Mouse (Mus musculus): Measurements from ENCODE around the gene Clec3a. TPM values are rescaled to one million over a fixed set of nuclear protein-coding genes. Genes with fewer than 3 reads are reported as not detected.

The Clec3a gene
- polyA plus RNA-seq, 1 experiment from 2014 or later: not detected

DNA sequence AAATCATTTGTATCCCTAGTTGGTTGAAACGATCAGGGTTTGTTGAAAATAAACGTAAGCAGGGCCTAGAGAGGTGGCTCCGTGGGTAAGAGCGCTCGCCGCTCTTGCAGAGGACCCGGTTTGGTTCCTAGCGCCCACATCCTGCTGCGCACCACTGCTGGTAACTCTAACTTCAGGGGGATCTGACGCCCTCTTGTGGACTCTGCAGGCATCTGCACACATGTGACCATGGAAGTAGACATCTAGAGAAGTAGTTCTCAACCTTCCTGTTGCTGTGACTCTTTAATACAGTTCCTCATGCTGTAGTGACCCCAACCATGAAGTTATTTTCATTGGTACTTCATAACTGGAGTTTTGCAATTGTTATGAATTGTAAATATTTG is 51.3 kb downstream of the Clec3a start:
- 87% methylated on average over 10 of the region's 10 CpGs for WGBS
- no peak overlapping the region for H3K4me3 ChIP-seq (replicated peaks; ENCODE audit: low read length)
- H3K4me1 ChIP-seq (replicated peaks; ENCODE audit: control insufficient read depth, insufficient read depth, low read length): 0 out of 2 replicates have a peak, but pooled peaks cover 4% of the 10 kb centered on the region
- 0 out of 2 replicates have a peak overlapping the region, but pooled peaks have one; percentile 24 for H3K4me2 ChIP-seq (replicated peaks)
- H3K36me3 ChIP-seq (replicated peaks; ENCODE audit: control insufficient read depth, insufficient read depth): no peaks in the 10 kb centered on the region
- no peak overlapping the region for H3K9ac ChIP-seq
- DNase-seq (ENCODE audit: low spot score) (no peak), ATAC-seq (ENCODE audit: low FRiP score) (no peak)
- no peak overlapping the region for H3K27ac ChIP-seq
- H3K27me3 ChIP-seq (ENCODE audit: control insufficient read depth, insufficient read depth, low read length): no peaks in the 10 kb centered on the region
- H3K9me3 ChIP-seq (ENCODE audit: control insufficient read depth, low read length): no peaks in the 10 kb centered on the region

DNA sequence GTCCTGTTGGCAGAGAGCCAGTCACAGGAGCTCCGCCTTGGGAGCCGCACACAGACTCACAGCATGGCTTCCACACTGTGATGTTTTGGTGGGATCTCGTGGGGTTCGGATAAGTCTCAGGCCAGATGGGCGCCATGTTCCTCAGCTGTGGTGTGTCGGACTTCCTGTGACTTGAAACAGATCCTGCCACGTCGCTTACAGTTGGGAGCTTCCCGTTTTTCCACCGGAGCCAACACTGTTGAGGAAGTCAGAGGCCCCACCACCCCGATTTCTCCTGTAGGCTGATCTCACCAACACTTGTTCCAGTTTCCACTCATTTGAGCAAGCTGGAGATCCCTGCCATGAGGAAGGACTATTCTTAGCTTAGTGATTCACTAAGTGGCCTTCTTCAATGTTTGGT is 55.7 kb downstream of the Clec3a start:
- WGBS: 81% methylated on average over 11 of the region's 11 CpGs
- no peak overlapping the region for H3K4me3 ChIP-seq (replicated peaks; ENCODE audit: low read length)
- H3K9me3 ChIP-seq (ENCODE audit: control insufficient read depth, low read length): no peaks in the 10 kb centered on the region
- H3K9ac ChIP-seq: no peak overlapping the region
- no peaks in the 10 kb centered on the region for H3K36me3 ChIP-seq (replicated peaks; ENCODE audit: control insufficient read depth, insufficient read depth)
- DNase-seq (ENCODE audit: low spot score): no peak
- H3K27ac ChIP-seq: no peak overlapping the region
- no peaks in the 10 kb centered on the region for H3K27me3 ChIP-seq (ENCODE audit: control insufficient read depth, insufficient read depth, low read length)
- H3K4me2 ChIP-seq (replicated peaks): no peak overlapping the region
- no peak for ATAC-seq (ENCODE audit: low FRiP score)
- H3K4me1 ChIP-seq (replicated peaks; ENCODE audit: control insufficient read depth, insufficient read depth, low read length): 0 out of 2 replicates have a peak, but pooled peaks cover 3% of the 10 kb centered on the region

Other genes starting within 250 kb of the Clec3a start
- gene Vat1l, start 212.5 kb upstream of the Clec3a start, polyA plus RNA-seq (2014; fragmentation: Nextera tagmentation; extraction: Ambion mirVana): 60.1 and 67.4 TPM in 2 replicates
- 12.5 and 12.7 TPM in 2 replicates for gene Wwox, start 21.6 kb downstream of the Clec3a start, polyA plus RNA-seq (2014; fragmentation: Nextera tagmentation; extraction: Ambion mirVana)